ENCODE assay signal across 10 mouse cellular contexts in the genomic region with DNA sequence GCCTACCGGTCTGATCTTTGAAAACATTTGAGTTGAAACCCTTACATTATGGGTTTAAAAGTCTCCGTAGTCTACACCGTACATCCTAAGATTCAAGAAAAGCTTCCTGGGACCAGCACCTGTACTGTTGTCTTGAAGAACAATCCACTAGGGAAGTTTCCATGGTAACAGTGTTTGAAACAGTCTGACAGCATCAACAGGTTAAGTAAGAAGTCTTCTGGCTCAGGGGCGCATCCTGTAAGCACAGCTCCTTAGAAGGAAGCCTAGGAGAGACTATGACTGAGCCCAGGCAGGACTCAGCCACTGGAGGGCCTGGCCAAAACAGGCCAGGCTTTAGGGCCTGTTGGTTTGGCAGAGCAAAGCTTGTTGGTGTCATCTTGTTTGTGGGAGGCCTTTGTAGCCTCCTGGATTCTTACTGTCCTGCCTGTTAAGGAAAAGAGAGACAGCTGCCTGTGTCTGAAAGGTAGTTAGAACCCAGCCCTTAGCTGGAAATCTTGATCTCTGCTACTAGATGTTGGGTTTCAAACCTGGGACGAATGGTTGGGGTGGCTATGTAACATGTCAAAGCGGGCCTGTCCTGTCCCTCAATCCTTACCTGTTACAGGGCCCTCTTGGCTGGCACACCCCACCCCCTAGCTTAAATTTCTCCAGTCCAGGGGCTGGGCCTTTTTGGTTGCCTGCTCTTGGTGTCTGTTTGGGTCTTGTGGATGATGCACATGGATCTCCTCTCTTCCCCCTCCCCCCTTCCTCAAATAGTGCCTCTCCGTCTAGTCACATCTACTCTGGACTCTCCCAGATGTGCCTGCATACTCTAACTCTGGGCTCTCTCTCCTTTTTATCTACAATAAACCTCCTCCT.
DNase-seq lines count a peak whose midpoint lies in the region; ATAC-seq and TF ChIP-seq lines count a peak whose summit lies in the region.
"Had no signal": no experiment of that assay in that cellular context is flagged by ENCODE, and none has a peak within 500 bp of the region (broad histone marks: within the 10 kb centered on the region; RNA-seq: fewer than 3 reads in every experiment).

No protein-coding gene starts in this region.

- peaks cover 39% of the 10 kb centered on the region for H3K4me1 ChIP-seq in embryonic facial prominence, embryonic 13.5 days
- peaks cover 42% of the 10 kb centered on the region for H3K4me1 ChIP-seq in olfactory bulb, adult 2 months (ENCODE audit: control insufficient read depth, insufficient read depth, low read length)

- TF ChIP-seq CTCF in gastrocnemius, adult 2 months (IDR thresholded peaks at IDR 0.05), result no peak
- no peak for TF ChIP-seq CTCF in layer of hippocampus, adult 2 months (conservative IDR thresholded peaks at IDR 0.05)
- no peak for TF ChIP-seq CTCF in olfactory bulb, adult 2 months (IDR thresholded peaks at IDR 0.05; ENCODE audit: insufficient read depth, low read depth, low read length)

- no peak for TF ChIP-seq POLR2A in olfactory bulb, adult 2 months (IDR thresholded peaks at IDR 0.05; ENCODE audit: insufficient read depth, low read depth, low read length)

- no peak overlapping the region for H3K4me3 ChIP-seq in gastrocnemius, adult 2 months
- no peak overlapping the region for H3K4me3 ChIP-seq in layer of hippocampus, adult 2 months
- H3K4me3 ChIP-seq in embryonic facial prominence, embryonic 13.5 days, result no peak overlapping the region
- no peak overlapping the region for H3K4me3 ChIP-seq in olfactory bulb, adult 2 months (ENCODE audit: insufficient read depth, low read depth, low read length)
- H3K4me3 ChIP-seq: embryonic facial prominence, embryonic 15.5 days had no signal

- H3K27me3 ChIP-seq in embryonic facial prominence, embryonic 13.5 days, result no peaks in the 10 kb centered on the region
- H3K27me3 ChIP-seq: embryonic facial prominence, embryonic 15.5 days had no signal

- H3K36me3 ChIP-seq in embryonic facial prominence, embryonic 13.5 days, result no peaks in the 10 kb centered on the region
- H3K36me3 ChIP-seq: embryonic facial prominence, embryonic 15.5 days had no signal

- H3K4me2 ChIP-seq in embryonic facial prominence, embryonic 13.5 days, result no peak overlapping the region

- H3K9me3 ChIP-seq in embryonic facial prominence, embryonic 13.5 days, result no peaks in the 10 kb centered on the region
- H3K9me3 ChIP-seq: embryonic facial prominence, embryonic 15.5 days had no signal

- no peak for ATAC-seq in embryonic facial prominence, embryonic 13.5 days (ENCODE audit: insufficient number of reproducible peaks, insufficient read depth, low FRiP score, low TSS enrichment, low read depth)

- 86% methylated on average over 7 of the region's 7 CpGs for WGBS in embryonic facial prominence, embryonic 13.5 days
- 83% methylated on average over 7 of the region's 7 CpGs for WGBS in olfactory bulb, adult 2 months

- no peak overlapping the region for H3K9ac ChIP-seq in embryonic facial prominence, embryonic 13.5 days
- H3K9ac ChIP-seq: embryonic facial prominence, embryonic 15.5 days had no signal

- DNase-seq in gastrocnemius, adult 2 months, result no peak
- DNase-seq in gastrocnemius, postnatal 36 days, result no peak
- DNase-seq in layer of hippocampus, adult 2 months (ENCODE audit: low spot score in 2 of 2), result no peak
- no peak for DNase-seq in layer of hippocampus, adult 8-10 months (ENCODE audit: low spot score in 2 of 2)
- no peak for DNase-seq in left cerebral cortex, adult 18-20 months (ENCODE audit: low spot score in 2 of 2)
- DNase-seq in left cerebral cortex, postnatal 4 days, result no peak
- DNase-seq: adrenal gland, postnatal 14 days had no signal

- intact Hi-C loops in gastrocnemius, adult 2 months (cut with DNase I), result loop anchor here (2.0 kb wide), 1 partner anchor 24 kb away; no protein-coding TSS in a partner anchor
- intact Hi-C loops in gastrocnemius, postnatal 36 days (cut with DNase I), result loop anchor here (5.0 kb wide), 1 partner anchor 77 kb away; no protein-coding TSS in a partner anchor
- intact Hi-C loops in left cerebral cortex, postnatal 4 days (cut with DNase I), result no loop called here

- peak overlapping the region; percentile 89 for H3K27ac ChIP-seq in gastrocnemius, adult 2 months
- H3K27ac ChIP-seq in layer of hippocampus, adult 2 months, result peak overlapping the region; percentile 97
- H3K27ac ChIP-seq in embryonic facial prominence, embryonic 13.5 days, result peak overlapping the region; percentile 36
- H3K27ac ChIP-seq in olfactory bulb, adult 2 months (ENCODE audit: insufficient read depth, low read depth, low read length), result peak overlapping the region; percentile 97

Comparison
In these comparisons a context has a peak if more than half of its experiments do, and no peak if none do; other contexts are left out.
1. H3K27ac ChIP-seq: peak in every context shown above with its lines; median percentile 97 in layer of hippocampus, adult 2 months; 97 in olfactory bulb, adult 2 months; 89 in gastrocnemius, adult 2 months; 36 in embryonic facial prominence, embryonic 13.5 days.